Mouse (Mus musculus) heart, postnatal 4 days (tissue): Measurements from ENCODE around the gene Tma7. TPM values are rescaled to one million over a fixed set of nuclear protein-coding genes. Genes with fewer than 3 reads are reported as not detected.

Experiments used
- DNase-seq: peaks from one replicate; pipeline ENCODE4 v3.0.0; 2021
- total RNA-seq, 2 experiments: library from RNA; stranded (reverse); gene quantifications; 2 replicates each; pipeline ENCODE4 v1.2.3; 2021

Gene Tma7
- total RNA-seq, 2 experiments from 2014 or later: 294 to 307 TPM

- no peak for DNase-seq
Observed at GRCm38 (mm10) chr9:109060898-109061295, 21.5 kb downstream of the Tma7 start.

- DNase-seq: no peak
Observed at GRCm38 (mm10) chr9:109060184-109060897, 22.0 kb downstream of the Tma7 start.

- DNase-seq: peak; percentile 93
Observed at GRCm38 (mm10) chr9:109059136-109059903, 23.1 kb downstream of the Tma7 start, which contains the start of gene Trex1. Gene Trex1, minus strand, starts transcription at chr9:109059734.

- no peak for DNase-seq
Observed at GRCm38 (mm10) chr9:109058006-109058765, 24.2 kb downstream of the Tma7 start.

- no peak for DNase-seq
Observed at GRCm38 (mm10) chr9:109057543-109057942, 24.8 kb downstream of the Tma7 start.

- DNase-seq: no peak
Observed at GRCm38 (mm10) chr9:109056916-109057315, 25.5 kb downstream of the Tma7 start.

- DNase-seq: no peak
Observed at GRCm38 (mm10) chr9:109056081-109056690, 26.2 kb downstream of the Tma7 start.

- DNase-seq: no peak
Observed at GRCm38 (mm10) chr9:109055271-109056030, 26.9 kb downstream of the Tma7 start.

- DNase-seq: peak; percentile 63
Observed at GRCm38 (mm10) chr9:109054712-109055111, 27.7 kb downstream of the Tma7 start.

GRCm38 (mm10) chr9:109053851-109054250 is 28.5 kb downstream of the Tma7 start:
- no peak for DNase-seq

- no peak for DNase-seq
Observed at GRCm38 (mm10) chr9:109053366-109053765, 29.0 kb downstream of the Tma7 start.

GRCm38 (mm10) chr9:109052490-109053260 is 29.7 kb downstream of the Tma7 start:
- DNase-seq: no peak

GRCm38 (mm10) chr9:109051651-109052489 is 30.5 kb downstream of the Tma7 start:
- no peak for DNase-seq

- DNase-seq: no peak
Observed at GRCm38 (mm10) chr9:109051011-109051501, 31.3 kb downstream of the Tma7 start.

GRCm38 (mm10) chr9:109050674-109050997 is 31.8 kb downstream of the Tma7 start:
- DNase-seq: no peak

GRCm38 (mm10) chr9:109049996-109050673 is 32.3 kb downstream of the Tma7 start:
- DNase-seq: no peak

GRCm38 (mm10) chr9:109049316-109049715 is 33.1 kb downstream of the Tma7 start:
- DNase-seq: no peak

GRCm38 (mm10) chr9:109046306-109046705 is 36.1 kb downstream of the Tma7 start:
- peak; percentile 65 for DNase-seq

GRCm38 (mm10) chr9:109041351-109041750 is 41.0 kb downstream of the Tma7 start:
- DNase-seq: no peak
